Mouse (Mus musculus): ENCODE results near the gene Fam160b1.

Gene Fam160b1

DNA sequence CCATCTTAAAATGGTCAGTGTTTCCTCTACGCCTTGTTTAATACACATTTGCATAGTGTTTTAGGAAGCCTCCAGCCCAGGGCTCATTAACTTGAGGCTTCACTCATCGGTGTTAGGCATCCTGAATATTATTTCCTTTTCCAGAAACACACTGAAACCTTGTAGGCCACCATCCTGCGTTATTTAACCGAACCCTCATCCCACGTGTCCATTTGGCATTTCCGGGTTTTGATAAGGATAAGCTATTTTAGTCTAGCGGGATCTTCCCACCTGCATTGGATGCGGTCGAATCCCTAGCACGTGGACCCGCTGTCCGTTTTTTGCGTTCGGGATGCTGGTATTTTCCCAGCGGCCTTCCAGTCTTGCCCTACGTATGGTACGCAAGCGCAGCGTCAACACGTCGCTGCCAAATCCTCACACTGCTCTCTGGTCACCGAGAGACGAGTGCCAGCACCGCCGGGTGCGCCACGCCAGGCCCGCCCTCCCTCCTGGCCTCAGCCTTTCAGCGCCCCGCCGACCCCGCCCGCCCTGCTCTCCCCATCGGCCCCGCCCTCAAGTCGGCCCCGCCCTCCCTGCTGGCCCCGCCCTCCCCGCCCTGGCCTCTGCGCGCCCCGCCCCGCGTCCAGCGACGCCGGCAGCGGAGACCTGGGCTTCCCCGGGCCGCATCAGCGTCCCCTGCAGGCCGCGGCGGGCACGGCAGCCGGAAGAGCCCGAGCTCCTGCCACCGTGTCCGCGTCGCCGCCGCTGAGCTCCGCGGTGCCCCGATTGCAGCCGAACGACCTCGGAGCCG is at the start of gene Fam160b1:
Gene Fam160b1, plus strand, starts transcription at position 340 of the 790 bp plus-strand sequence.
- DNase-seq (ENCODE audit: extremely low spot score, low spot score) = peak; percentile 97

DNA sequence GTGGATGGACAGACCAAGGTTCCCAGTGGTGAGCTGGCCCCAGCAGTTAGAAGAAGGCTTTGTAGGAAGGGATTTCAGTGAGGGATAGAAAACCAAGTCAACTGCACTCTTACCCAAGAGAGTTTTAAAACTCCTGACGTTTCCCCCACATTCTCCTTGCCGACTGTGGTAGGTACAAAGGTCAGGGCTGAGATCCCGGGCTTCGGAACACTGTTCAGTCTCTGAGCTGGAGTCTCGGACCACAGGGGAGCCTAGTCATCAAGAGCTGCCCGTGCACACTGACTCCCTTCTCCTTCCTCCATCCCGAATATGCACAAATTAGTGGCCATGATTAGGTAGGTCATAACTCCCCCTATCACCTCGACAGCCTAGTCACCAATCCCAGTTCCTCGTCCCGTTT is 47.3 kb upstream of the Fam160b1 start:
- no peak for DNase-seq (ENCODE audit: extremely low spot score, low spot score)

DNA sequence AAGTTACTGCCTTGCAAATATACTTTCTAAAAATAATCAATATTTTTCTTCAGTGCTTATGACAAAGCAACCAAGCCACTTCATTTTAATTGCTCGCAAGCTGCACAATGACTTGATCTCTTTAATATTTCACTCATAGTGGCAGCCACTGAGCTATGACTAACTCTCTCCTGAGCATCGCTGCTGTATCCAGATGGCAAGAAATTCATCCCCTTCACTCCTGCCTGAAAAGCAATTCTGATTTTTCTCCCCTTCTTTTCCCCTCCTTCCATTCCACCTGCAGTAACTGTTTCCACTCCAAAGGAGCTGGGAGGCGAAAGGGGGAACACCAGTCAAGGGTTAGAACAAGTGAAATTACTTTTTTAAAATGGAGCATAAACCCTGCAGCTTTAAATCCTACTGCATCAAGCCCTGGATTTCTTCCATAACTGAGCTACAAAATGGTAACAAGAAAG is 46.6 kb upstream of the Fam160b1 start:
- DNase-seq (ENCODE audit: extremely low spot score, low spot score) = no peak

DNA sequence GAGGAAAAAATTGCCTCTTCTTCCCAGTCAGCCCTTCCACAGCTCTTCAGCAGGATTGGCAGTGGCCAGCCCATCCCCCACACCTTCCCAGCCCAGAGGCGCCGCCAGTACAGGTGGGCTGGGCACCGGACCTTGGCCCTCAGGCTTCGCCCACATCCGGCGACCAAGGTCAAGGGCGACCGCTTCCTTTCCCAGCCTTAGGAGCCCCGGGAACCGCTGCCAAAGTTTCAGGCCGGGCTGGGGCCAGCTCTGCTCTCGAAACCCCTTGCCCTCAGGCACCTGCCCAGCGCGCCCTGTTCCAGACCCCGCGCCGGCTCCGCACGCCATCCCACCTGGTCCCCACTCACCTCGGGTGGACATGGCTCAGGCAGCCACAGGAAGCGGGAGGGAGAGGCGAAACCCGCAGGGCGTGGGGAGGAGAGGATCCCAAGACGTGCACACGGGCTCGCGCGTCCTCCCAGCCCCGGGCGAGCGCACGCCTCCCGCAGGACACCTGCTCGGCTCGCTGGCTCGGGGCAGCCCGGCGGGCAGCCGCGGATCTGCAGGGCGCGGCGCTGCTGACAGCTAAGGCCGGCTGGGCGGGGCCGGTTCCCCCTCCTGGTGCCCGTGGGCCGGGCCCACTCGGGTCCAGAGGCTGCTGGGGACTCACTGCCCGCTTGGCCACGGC is 46.0 kb upstream of the Fam160b1 start, which contains the start of gene Ablim1:
Gene Ablim1, minus strand, starts transcription at position 574 of the 667 bp plus-strand sequence.
- DNase-seq (ENCODE audit: extremely low spot score, low spot score) = peak; percentile 40

DNA sequence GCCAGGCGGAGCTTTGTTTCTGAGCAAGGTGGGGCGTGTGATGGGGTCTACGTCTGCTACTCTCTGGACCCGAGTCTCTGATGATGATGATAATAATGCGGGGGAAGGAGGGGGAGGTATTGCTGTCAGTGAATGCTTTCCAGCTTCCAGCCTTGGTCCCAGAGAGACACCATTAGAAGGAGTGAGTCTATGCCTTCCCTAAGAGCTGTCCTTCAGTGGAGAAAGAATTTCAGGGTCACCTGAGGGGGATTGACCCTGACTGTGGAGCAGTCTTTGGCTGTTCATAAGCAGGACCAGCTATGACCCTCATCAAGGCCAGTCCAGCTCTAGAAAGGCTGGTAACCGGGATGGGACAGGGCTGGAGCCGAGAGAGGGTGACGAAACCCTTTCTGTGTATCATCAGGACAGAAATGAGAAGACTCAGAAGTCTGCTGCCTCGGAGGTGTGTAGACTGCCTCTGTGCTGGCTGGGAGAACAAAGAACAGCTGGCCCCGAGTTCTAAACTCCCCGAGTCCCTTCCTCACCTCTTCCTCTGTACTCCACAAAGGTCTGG is 45.4 kb upstream of the Fam160b1 start:
- peak; percentile 15 for DNase-seq (ENCODE audit: extremely low spot score, low spot score)

DNA sequence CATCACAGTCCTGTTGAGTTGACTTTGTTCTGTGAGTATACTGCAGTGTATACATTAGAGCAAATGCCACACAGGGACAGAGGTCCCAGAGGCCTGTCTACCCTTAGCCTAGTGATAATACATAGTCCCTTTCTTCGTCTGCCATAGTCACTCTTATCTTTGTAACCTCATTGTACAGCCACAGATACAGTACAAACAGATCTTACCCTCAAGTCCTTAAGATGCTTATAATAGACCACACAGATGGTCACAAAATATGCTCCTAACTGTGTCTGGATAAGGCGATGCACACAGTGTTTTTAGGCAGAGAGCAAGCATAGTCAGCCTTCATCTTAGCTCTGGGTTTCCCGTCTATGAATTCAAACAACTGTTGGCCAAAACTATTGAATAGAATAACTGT is 43.9 kb upstream of the Fam160b1 start:
- no peak for DNase-seq (ENCODE audit: extremely low spot score, low spot score)

DNA sequence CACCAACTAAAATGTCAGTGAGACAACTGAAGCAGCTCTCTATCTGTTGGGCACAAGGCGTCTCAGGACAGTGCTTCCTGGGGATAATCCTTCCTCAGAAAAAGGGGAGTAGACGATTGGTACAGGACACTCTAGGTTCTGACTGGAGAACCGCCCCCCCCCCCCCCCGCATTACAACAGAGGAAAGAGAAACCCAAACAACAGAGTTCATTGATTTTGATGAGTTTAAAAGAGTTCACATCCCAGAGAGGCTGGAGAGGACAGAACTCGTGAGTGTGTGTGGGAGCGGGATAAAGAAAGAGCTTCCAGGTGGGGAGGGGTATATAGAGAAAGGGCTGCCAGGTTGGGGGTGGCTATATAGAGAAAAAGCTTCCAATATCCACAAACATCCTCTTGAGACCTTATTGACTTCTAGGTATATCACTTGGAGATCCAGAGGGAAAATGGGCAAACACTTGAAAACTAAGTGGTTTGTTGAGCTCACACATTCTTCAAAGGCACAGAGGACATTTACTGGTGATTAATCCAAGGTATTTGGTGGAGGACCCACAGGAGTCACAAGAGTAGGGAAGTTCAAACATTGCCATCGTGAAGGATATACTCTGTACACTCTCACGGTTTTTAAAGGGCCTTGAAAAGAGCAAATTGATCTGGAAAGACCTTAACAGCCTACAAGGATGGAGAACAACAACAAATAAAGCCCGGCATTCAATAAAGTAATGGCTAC is 39.7 kb upstream of the Fam160b1 start:
- DNase-seq (ENCODE audit: extremely low spot score, low spot score) = no peak

DNA sequence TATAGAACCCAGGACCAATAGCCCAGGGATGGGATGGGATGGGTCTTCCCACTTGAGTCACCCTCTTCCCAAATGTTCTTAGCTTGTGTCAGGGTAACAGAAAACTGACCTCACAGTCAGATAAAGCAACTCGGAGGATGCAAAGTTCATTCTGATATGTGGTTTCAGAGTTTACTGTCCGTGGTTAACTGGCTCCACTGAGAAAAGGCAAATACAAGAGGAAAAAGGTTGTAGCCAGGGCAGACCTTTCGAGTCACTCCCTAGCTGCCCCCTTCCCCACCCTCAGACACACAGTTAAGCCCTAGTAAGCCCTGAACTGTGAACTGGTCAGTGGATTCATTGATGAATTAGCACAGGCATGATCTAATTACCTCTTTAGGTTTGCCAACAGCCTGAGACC is 38.6 kb upstream of the Fam160b1 start:
- DNase-seq (ENCODE audit: extremely low spot score, low spot score) = no peak

DNA sequence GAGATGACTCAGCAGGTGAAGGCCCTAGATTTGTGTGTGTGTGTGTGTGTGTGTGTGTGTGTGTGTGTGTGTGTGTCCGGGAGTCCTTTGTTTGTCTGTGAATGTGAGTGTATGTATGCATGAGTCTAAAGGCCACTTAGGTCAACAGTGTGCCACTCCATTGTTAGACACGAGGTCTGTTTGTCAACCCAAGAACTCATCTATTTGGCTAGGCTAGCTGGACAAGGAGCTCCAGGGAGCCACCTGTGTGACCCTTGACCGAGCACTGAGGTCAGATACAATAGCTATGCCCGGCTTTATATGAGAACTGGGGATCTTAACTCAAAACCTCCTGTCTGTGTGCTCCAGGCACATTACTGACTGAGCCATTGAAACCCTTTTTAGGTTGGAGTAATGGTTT is 38.0 kb upstream of the Fam160b1 start:
- no peak for DNase-seq (ENCODE audit: extremely low spot score, low spot score)

DNA sequence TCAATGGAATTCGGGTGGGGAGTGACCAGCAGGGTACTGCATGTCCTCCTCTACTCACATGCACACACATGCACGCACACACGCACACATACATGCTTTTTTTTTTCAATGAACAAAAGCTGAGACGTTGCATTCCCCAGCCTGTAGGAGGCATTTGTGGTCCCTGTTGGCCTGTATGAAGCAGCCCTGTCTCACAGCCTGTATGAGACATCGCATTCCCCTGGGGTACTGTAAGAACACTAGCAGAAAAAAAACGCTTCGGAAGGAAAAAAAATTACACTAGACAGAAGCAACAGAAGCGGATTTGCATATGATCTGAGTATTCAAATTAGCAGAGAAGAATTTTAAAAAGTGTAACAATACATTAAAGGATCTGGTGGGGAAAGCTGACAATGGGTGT is 37.4 kb upstream of the Fam160b1 start:
- DNase-seq (ENCODE audit: extremely low spot score, low spot score) = no peak

DNA sequence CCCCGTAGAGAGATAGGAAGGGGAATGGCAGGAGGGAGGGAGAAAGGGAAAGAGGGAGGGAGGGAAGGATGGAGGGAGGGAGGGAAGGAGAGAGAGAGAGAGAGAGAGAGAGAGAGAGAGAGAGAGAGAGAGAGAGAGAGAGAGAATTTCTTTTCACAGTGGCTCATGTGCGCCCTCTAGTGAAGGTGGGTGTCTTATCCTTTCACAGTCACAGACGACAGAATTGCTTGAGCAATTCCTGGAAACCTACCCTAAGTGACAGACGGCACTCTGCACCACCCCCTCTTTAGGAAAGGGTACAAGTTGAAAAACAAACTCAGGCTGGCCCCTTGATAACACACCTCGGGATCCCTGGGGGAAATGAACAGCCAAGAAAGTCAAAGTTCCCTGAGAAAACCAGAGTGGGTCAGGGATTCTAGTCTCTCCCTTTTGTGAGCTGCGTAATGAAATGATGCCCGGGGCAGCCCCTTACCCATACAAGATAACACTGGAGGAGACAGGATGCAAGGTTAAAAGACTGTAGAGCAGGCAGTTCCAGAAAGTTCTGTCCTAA is 34.7 kb upstream of the Fam160b1 start:
- DNase-seq (ENCODE audit: extremely low spot score, low spot score) = peak; percentile 49

DNA sequence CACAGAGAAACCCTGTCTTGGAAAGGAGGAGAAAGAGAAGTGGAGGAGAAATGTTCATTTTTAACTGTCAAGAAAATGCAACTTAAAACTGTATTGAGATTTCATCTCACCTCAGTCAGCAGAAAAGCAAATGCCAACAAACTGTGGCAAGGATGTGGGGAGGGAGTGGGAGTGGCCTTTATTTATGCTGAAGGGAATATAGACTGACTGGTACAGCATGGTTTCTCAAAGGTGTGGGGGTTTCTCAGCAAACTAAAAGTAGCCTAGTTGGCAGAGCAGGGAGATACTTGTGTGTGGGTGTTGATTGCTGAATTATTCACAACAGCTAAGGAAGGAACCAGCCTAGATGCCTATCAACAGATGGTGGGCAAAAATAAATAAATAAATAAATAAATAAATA is 32.8 kb upstream of the Fam160b1 start:
- no peak for DNase-seq (ENCODE audit: extremely low spot score, low spot score)

DNA sequence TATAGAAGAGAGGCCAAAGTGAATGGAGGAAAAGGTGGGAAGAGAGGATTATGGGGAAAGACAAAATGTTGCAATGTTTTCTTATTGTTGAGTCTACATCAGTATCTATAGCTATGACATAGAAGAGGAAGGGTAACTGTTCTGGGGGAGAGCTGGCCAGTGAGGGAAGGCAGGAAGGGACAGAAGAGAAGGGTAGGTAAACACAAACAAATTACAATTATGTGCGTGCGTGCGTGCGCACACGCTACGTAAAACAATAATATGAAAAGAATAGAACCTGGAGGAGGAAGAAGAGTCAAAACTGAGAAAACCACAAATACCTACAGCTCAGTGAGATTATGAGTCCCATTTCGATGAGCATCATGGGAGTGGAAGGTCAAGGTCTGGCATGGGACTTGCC is 32.2 kb upstream of the Fam160b1 start:
- no peak for DNase-seq (ENCODE audit: extremely low spot score, low spot score)

DNA sequence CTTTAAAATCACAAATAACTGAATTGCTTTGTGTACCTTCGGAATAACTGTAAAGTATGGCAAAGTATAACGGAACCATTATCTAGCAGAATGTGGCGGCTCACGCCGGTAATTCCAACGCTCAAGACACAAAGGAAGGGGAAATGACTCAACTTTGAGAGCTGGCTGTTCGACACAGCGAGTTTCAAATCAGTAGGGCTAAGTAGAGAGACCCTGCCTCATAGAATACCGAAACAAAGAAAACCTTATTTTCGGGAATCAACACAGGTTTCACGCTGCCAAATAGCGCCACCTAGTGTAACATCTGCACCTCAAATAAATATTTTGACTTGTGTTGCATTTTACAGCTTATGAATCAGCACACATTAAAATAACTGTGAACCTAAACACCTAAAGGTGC is 31.7 kb upstream of the Fam160b1 start:
- DNase-seq (ENCODE audit: extremely low spot score, low spot score) = peak; percentile 22

DNA sequence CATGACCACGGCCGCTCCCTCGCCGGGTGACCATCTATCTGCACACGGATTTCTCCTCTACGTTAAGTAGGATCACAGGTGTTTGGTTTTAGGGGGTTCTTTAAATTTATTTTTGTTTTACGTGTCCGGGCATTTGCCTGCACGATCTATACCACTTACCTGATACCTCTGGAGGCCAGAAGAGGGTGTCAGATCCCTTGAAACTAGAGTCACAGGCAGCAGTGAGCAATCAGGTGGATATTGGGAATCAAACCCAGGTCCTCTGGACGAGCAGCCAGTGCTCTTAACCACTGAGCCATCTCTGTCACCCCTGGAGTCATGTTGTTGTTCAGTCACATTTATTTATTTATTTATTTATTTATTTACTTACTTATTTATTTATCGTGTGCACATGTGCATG is 30.2 kb upstream of the Fam160b1 start:
- DNase-seq (ENCODE audit: extremely low spot score, low spot score) = no peak

DNA sequence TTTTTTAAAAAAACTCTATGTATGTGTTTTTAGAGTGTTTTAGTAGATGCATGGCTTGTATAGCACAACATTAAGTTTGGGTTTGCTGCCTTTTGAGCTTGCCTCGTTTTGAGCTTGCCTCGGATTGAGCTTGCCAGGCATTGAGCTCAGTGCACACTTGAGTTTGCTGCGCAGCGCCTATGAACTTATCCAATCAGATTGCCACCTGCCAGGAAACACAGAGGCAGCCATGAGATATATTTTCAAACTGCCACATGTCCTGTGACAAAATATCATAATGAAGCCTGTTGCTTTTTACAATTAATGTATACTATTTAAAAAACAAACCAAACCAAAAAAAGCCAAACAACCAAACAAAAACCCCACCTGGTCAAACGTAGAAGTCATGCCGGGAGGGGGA is 29.2 kb upstream of the Fam160b1 start:
- no peak for DNase-seq (ENCODE audit: extremely low spot score, low spot score)

DNA sequence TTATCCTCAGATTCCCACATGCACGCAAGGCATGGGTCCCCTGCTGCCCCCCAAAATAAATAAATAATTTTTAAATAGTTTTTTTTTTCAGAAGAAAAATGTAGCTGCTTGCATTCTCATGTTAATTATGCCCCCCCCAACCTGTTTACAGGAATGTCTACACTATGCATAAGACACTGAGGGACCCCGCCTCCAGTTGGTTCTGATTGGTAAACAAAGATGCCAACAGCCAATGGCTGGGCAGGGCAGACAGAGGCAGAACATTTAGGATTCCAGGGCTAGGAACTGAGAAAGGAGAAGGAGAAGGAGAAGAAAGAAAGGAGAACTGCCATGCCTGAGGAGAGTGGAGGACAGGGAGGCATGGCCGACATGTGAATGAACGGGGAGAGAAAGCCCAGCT is 27.1 kb upstream of the Fam160b1 start:
- no peak for DNase-seq (ENCODE audit: extremely low spot score, low spot score)

DNA sequence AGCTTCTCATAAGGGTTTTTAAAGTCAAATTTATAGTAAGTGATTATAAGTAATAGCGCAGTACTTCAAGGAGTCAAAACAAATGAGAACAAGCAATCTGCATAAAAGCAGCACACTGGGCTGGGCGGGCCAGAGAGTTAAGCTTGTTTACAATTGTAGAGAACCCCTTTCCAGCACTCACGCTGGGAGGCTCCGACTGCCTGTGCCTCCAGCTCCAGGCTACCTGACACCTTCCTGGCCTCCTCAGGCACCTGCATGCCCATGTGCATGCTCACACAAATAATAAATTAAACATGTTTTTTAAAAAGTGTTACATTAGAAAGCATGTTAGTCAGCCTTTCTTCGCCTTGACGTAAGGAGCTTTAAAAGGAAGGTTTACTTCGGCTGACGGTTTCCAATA is 25.3 kb upstream of the Fam160b1 start:
- no peak for DNase-seq (ENCODE audit: extremely low spot score, low spot score)

DNA sequence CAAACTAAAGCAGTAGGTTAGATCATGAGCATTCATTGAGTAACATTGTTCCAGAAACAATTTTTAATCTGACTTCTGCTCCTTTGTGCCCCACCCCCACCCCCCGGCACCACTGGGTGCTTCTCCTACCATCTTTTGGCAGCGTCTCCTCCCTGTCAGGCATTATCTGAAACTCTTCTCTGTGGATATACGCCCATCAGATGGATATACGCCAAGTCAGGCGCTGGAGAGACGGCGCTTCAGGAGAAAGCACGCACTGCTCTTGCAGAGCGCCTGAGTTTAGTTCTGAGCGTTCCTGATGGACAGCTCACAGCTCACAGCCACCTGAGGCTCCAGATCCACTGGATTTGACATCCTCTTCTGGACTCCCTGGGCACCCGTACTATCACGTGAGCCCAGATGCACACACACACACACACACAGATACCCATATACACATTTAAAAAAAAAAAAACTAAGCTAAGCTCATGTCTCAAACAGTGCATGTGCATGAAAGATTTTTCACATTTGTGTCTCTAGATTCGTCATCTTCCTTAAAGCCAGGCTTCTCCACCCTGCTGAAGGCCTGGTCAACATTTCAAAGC is 21.1 kb upstream of the Fam160b1 start:
- DNase-seq (ENCODE audit: extremely low spot score, low spot score) = no peak

DNA sequence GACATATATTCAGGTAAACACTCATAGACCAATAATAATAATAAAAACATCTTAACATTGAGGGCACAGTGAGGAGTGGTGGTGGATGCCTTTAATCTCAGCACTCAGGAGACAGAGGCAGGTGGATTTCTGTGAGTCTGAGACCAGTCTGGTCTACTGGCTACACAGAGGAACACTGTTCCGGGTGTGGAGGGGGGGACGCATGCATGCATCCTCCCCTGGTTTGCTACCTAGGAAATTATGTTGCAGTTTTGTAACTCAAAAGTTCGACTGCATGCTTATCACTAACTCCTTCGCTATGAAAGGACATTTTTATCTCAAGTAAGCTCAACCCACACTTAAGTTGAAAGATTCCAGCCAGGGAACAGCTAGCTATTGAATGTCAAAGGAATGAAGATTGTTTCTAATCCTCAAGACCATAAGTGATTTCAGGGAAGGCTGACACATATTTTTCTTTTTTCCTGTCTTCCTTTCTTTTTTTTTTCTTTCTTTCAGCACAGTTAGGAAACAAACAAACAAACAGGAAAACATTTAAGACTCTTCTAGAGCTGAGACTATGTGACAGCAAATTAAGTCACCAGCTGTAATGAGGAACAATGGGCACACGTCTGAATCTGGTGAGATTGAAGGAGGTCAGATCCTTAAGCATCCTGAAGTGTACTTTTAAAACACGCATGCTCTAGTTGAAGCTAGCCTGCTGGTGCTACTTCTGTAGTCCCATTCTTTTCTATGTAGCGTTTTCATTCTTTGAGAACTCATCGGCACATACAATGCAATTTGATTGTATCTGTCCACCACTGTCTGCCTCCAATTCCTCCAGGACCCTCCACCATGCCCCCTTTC is 19.4 kb upstream of the Fam160b1 start:
- DNase-seq (ENCODE audit: extremely low spot score, low spot score) = no peak

Measured in neural tube, embryonic 10.5 days (tissue).